Mouse (Mus musculus) limb, embryonic 11.5 days (tissue): Measurements from ENCODE around the gene Polm. TPM values are rescaled to one million over a fixed set of nuclear protein-coding genes. Genes with fewer than 3 reads are reported as not detected.
"Not testable (repeated sequence)": the region's sequence is repeated elsewhere in the genome, so short reads cannot be mapped to it uniquely, and the experiment has no call there.

Experiments
- ATAC-seq: fragments of 200-750 bp; cut with Nextera tagmentation; 2 replicates; pipeline ENCODE4 v1.8.0; 2017; ENCODE audit warnings: low read depth; ENCODE audit not compliant: insufficient number of reproducible peaks, low FRiP score, low TSS enrichment
- DNase-seq: peaks from one replicate; pipeline ENCODE4 v3.0.0-alpha.2; 2015; ENCODE audit warnings: low spot score
- H3K27ac ChIP-seq: fragments of 300-500 bp; sonication (generic); replicated peaks from 2 replicates; pipeline ENCODE4 v1.5.1; 2014; ENCODE audit warnings: low read depth, mild to moderate bottlenecking, low read length
- H3K27me3 ChIP-seq: fragments of 300-500 bp; sonication (generic); 2 replicates; pipeline ENCODE4 v1.6.1; 2014; ENCODE audit warnings: mild to moderate bottlenecking, low read length, mixed read lengths; ENCODE audit not compliant: control insufficient read depth, insufficient read depth
- H3K36me3 ChIP-seq: fragments of 300-500 bp; sonication (generic); 2 replicates; pipeline ENCODE4 v1.6.1; 2014; ENCODE audit warnings: mild to moderate bottlenecking, low read length, moderate library complexity, mixed read lengths; ENCODE audit not compliant: control insufficient read depth, insufficient read depth
- H3K4me1 ChIP-seq: fragments of 300-500 bp; sonication (generic); 2 replicates; pipeline ENCODE4 v1.6.1; 2014; ENCODE audit warnings: low read length, mixed read lengths; ENCODE audit not compliant: control insufficient read depth, insufficient read depth
- H3K4me2 ChIP-seq: fragments of 300-500 bp; sonication (generic); 2 replicates; pipeline ENCODE4 v1.6.1; 2014; ENCODE audit warnings: low read depth, mild to moderate bottlenecking, moderate library complexity; ENCODE audit not compliant: severe bottlenecking
- H3K4me3 ChIP-seq: fragments of 300-500 bp; sonication (generic); 2 replicates; pipeline ENCODE4 v1.5.1; 2014; ENCODE audit warnings: low read depth, low read length
- H3K9ac ChIP-seq: fragments of 300-500 bp; sonication (generic); 2 replicates; pipeline ENCODE4 v1.6.1; 2014; ENCODE audit warnings: mild to moderate bottlenecking, low read length
- H3K9me3 ChIP-seq: fragments of 300-500 bp; sonication (generic); 2 replicates; pipeline ENCODE4 v1.6.1; 2016; ENCODE audit warnings: low read length; ENCODE audit not compliant: control insufficient read depth
- WGBS: fragments of 180-500 bp; shearing (Covaris S2); extraction: QIAGEN DNeasy Blood & Tissue Kit; methylation state at CpG from one replicate; pipeline ENCODE4 v1.1.7; 2014; 5-methylcytosine and 5-hydroxymethylcytosine counted together
- polyA plus RNA-seq: library from polyadenylated mRNA; unstranded; fragments of >200 nt; fragmentation: Nextera tagmentation; extraction: Ambion mirVana; gene quantifications from 2 replicates; pipeline ENCODE4 v1.2.1, GENCODE M21; 2014

The Polm gene
- polyA plus RNA-seq, 1 experiment from 2014 or later: 6.6 TPM

DNA sequence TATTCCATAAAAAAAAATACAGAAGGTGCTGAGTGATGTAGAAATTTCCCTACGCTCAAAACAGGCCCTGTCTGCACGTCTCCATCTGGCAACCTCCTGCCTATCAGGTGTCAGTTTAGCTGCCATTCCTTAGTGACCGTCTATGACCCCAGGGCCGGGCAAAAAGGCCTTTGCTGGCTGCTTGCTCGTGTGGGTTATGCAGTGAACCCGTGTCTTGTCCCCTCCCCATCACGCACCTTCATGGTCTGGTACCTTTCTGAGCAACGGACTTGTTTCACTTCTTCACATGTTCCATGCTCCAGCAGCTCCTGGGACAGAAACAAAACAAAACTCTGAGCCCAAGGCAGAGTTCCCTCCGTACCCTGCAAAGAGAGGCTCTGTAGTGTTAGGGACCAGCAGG, 3.3 kb downstream of the Polm start:
- no peak for DNase-seq
- Histone ChIP-seq H3K4me2 (no peak overlapping the region), H3K9me3 (no peaks in the 10 kb centered on the region), H3K36me3 (no peaks in the 10 kb centered on the region), H3K9ac (no peak overlapping the region), H3K4me3 (no peak overlapping the region), H3K4me1 (0 out of 2 replicates have a peak, but pooled peaks cover 2% of the 10 kb centered on the region), H3K27me3 (no peaks in the 10 kb centered on the region), H3K27ac (no peak overlapping the region)
- ATAC-seq: no peak
- 81% methylated on average over 9 of the region's 9 CpGs for WGBS

DNA sequence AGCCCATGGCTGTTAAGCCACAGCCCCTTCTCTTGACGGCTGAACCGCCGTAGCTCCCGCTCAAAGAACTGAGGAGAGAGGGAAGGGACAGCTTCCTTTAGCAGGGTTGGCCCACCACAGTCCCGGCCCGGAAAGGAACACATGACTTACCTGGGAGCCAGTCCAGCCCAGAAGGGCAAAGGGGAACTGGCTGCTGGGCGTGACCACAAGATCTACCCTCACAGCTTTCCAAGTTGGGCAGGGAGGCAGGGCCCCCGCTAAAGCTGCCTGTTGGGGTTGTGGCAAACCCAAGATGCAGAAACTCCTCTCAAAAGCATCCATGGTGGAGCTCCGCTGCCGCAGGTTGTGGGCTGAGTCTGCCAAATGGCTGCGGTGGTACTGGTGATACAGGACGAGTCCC, 8.5 kb downstream of the Polm start:
- H3K36me3 ChIP-seq: no peaks in the 10 kb centered on the region
- H3K9me3 ChIP-seq: no peaks in the 10 kb centered on the region
- H3K4me1 ChIP-seq: no peaks in the 10 kb centered on the region
- H3K4me3 ChIP-seq: no peak overlapping the region
- no peaks in the 10 kb centered on the region for H3K27me3 ChIP-seq
- H3K27ac ChIP-seq: no peak overlapping the region
- H3K4me2 ChIP-seq: no peak overlapping the region
- ATAC-seq (no peak), DNase-seq (no peak)
- no peak overlapping the region for H3K9ac ChIP-seq
- 92% methylated on average over 12 of the region's 12 CpGs for WGBS

DNA sequence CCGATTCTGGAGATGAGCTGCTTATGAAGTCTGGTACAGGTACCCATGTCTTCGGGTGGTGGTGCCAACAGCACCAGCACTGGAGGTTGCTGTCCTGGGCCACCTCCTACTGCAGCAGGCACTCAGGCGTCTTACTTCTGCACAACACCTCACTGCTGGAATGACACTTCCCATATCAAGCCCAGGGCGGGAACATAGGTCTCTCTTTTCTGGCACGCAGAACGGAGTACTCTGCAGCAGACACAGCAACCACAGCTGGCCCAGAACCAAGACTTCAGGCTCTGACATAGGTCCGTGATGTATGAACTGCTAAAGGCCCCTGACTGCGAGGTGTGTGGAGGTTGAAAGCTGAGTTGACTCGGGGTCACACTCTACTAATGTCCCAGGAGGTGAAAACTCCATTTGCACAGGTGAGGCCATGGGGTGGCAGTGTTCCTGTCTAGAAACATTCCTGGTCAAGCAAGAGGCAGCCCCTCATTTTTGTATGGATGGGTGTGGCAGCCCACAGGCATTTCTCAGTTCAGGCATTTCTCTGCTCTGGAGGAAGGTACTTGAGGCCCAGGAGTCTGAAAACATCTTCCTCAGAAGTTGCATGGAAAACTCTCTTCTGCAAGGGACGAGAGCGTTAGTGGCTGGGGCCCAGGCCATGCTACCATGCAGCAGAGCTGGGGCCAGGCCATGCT, 9.2 kb downstream of the Polm start:
- no peak for DNase-seq
- no peaks in the 10 kb centered on the region for H3K36me3 ChIP-seq
- WGBS: 87% methylated on average over 11 of the region's 11 CpGs
- H3K9me3 ChIP-seq: no peaks in the 10 kb centered on the region
- H3K27me3 ChIP-seq: no peaks in the 10 kb centered on the region
- ATAC-seq: no peak
- H3K9ac ChIP-seq: no peak overlapping the region
- H3K4me2 ChIP-seq: no peak overlapping the region
- no peak overlapping the region for H3K4me3 ChIP-seq
- H3K27ac ChIP-seq: no peak overlapping the region
- H3K4me1 ChIP-seq: no peaks in the 10 kb centered on the region

DNA sequence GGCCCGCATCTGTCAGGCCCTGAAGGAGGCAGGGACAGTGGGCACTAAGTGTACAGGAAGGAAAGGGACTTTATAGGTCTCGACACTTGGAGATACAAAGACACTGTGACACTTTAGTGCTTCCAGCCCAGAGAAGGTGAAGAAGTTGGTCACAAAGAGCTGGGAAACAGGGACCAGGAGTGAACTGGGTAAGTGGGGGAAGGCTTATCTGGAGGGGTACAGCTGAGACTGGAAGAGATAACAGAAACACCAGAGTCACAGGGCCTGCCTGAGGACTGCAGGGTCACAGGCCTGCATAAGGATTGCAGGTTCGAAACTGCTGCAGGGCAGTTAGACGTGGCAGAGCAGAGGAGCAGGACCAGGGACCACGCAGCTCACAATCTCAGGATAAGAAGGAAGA, 9.9 kb downstream of the Polm start:
- DNase-seq: no peak
- no peak overlapping the region for H3K4me3 ChIP-seq
- WGBS: 86% methylated on average over 5 of the region's 5 CpGs
- H3K4me1 ChIP-seq: no peaks in the 10 kb centered on the region
- no peaks in the 10 kb centered on the region for H3K9me3 ChIP-seq
- H3K27me3 ChIP-seq: no peaks in the 10 kb centered on the region
- H3K36me3 ChIP-seq: no peaks in the 10 kb centered on the region
- no peak overlapping the region for H3K4me2 ChIP-seq
- no peak for ATAC-seq
- H3K9ac ChIP-seq: no peak overlapping the region
- no peak overlapping the region for H3K27ac ChIP-seq

DNA sequence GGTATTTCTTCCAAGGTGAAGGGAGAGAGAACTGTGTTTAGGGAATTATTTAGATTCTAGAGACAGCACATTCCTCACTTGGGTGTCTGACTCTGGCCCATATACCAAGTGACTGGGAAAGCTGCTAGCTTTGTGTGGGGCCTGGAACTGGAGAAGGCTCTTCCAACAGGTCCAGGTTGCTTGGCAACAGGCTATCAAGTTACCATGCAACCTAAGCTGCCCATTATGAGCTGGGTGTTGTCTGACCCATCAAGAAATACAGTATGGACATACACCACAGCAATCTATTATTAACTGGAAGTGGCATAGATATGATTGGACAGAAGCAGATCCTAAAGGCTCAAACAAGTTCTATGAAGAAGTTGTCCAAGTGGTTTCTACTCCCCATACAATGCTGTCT, 12.4 kb downstream of the Polm start:
- no peaks in the 10 kb centered on the region for H3K9me3 ChIP-seq
- ATAC-seq (no peak), DNase-seq (no peak)
- no peak overlapping the region for H3K27ac ChIP-seq
- no peaks in the 10 kb centered on the region for H3K36me3 ChIP-seq
- no peak overlapping the region for H3K4me3 ChIP-seq
- H3K27me3 ChIP-seq: no peaks in the 10 kb centered on the region
- H3K4me1 ChIP-seq: no peaks in the 10 kb centered on the region
- no peak overlapping the region for H3K4me2 ChIP-seq
- H3K9ac ChIP-seq: no peak overlapping the region

DNA sequence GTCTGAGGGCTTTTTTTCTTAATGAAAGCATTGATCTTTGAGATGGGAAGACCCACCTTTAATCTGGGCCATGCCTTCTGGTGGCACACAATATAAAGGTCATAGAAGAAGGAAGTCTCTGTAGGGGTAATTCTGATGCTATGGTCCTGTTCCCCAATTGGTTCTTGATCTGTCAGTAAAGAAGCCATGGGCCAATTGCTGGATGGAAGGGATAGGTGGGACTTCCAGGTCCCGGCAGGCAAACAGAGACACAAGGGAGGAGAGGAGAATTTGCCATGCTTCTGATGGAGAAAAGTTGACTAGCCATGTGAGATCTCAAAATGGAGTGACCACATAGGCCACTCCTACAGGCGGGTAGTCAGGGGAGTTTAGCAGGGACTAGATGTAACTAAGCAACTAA, 18.6 kb downstream of the Polm start:
- H3K9me3 ChIP-seq: no peaks in the 10 kb centered on the region
- no peak overlapping the region for H3K4me2 ChIP-seq

DNA sequence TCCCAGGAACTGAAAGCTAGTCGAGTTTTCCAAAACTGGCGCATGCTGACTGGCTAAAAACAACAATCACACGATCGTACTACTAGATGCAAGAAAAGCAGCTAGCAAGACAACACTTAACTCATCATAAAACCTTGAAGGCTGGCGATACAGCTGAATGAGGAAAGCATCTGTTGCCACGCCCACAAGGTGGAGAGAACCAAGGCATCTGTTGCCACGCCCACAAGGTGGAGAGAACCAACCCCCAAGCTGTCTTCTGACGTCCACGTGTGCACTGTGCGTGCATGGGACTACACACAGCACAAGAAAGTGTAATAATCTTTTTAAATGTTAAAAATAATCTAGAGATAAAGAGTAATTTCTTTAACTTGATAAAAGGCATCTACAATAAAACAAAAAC, 24.4 kb downstream of the Polm start:
- H3K27me3 ChIP-seq: no peaks in the 10 kb centered on the region

More for the DNA sequence above, 18.6 kb downstream of the Polm start:
- Histone ChIP-seq H3K4me3 (no peak overlapping the region), H3K4me1 (no peaks in the 10 kb centered on the region), H3K27me3 (no peaks in the 10 kb centered on the region), H3K27ac (no peak overlapping the region), H3K36me3 (no peaks in the 10 kb centered on the region), H3K9ac (no peak overlapping the region)
- ATAC-seq (no peak), DNase-seq (no peak)
- 69% methylated on average over 2 of the region's 2 CpGs for WGBS

DNA sequence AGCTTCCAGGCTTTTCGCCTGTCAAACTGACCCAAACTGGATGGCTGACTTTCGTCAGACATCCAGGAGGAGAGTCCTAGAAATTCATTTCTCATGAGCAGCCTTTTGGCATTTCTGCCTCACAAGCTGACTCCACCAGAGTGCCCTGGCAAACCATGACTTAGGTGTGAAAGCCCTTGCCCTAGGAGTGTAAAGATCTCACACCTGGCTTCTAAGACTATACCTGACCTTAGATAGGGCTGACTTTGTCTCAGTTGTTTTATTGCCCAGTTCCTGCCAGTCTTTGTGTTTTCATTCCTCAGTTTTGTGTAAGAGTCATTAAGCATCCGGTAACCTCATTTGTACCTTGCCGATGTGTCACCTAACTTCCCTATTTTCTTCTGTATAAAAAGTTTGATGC, 28.3 kb downstream of the Polm start:
- not testable (repeated sequence) for H3K9me3 ChIP-seq, ATAC-seq, H3K4me1 ChIP-seq, H3K27ac ChIP-seq, H3K4me3 ChIP-seq, H3K4me2 ChIP-seq, DNase-seq, H3K36me3 ChIP-seq, H3K9ac ChIP-seq, H3K27me3 ChIP-seq
- WGBS: 90% methylated on average over 4 of the region's 4 CpGs

More for the DNA sequence above, 24.4 kb downstream of the Polm start:
- H3K4me3 ChIP-seq: no peak overlapping the region
- ATAC-seq (no peak), DNase-seq (no peak)
- H3K4me1 ChIP-seq: no peaks in the 10 kb centered on the region
- H3K4me2 ChIP-seq: no peak overlapping the region
- no peak overlapping the region for H3K27ac ChIP-seq
- H3K36me3 ChIP-seq: no peaks in the 10 kb centered on the region
- H3K9me3 ChIP-seq: no peaks in the 10 kb centered on the region
- H3K9ac ChIP-seq: no peak overlapping the region
- WGBS: 72% methylated on average over 10 of the region's 10 CpGs

DNA sequence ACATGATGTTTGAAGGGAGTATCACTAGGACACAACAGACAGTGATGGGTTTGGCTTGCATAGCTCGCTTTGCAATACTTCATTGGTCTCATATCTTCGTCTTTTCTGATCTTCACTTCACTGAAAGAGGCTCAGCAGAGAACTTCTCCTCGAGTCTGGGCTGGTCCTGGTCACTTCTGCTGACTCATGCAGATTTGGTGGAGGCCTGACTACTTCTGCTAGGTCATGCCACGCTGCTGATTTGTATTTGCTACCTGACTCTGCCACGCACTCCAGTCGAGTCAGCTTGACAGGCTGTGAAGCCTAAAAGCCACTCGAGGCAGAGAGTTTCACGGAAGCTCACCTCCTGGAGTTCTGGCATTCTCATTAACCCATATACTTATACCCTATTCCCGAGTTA, 29.9 kb downstream of the Polm start:
- 0 out of 2 replicates have a peak, but pooled peaks cover 3% of the 10 kb centered on the region for H3K4me1 ChIP-seq
- no peak overlapping the region for H3K4me3 ChIP-seq
- 88% methylated on average over 9 of the region's 9 CpGs for WGBS
- H3K36me3 ChIP-seq: no peaks in the 10 kb centered on the region
- no peak overlapping the region for H3K27ac ChIP-seq
- no peak overlapping the region for H3K9ac ChIP-seq
- DNase-seq: no peak
- ATAC-seq: no peak
- H3K9me3 ChIP-seq: no peaks in the 10 kb centered on the region
- H3K4me2 ChIP-seq: no peak overlapping the region
- no peaks in the 10 kb centered on the region for H3K27me3 ChIP-seq
